Mouse (Mus musculus) erythroblast, embryonic 14.5 days (primary cell): ENCODE results near the gene Dip2b. TPM values are rescaled to one million over a fixed set of nuclear protein-coding genes. Genes with fewer than 3 reads are reported as not detected.
A peak's percentile ranks its signal among the peaks of the same experiment; 100 is the strongest.

Experiments used
- H3K27me3 ChIP-seq: 2 replicates; pipeline ENCODE4 v1.6.1; 2012; ENCODE audit warnings: inconsistent platforms; ENCODE audit not compliant: control insufficient read depth
- H3K36me3 ChIP-seq: 2 replicates; pipeline ENCODE4 v1.6.1; 2012; ENCODE audit warnings: mild to moderate bottlenecking, inconsistent platforms; ENCODE audit not compliant: control insufficient read depth
- H3K4me1 ChIP-seq: 2 replicates; pipeline ENCODE4 v1.6.1; 2012; ENCODE audit warnings: inconsistent platforms; ENCODE audit not compliant: control insufficient read depth
- H3K4me3 ChIP-seq: replicated peaks from 2 replicates; pipeline ENCODE3; 2012; ENCODE audit warnings: moderate library complexity, mild to moderate bottlenecking, inconsistent platforms
- H3K9me3 ChIP-seq: 2 replicates; pipeline ENCODE4 v1.6.1; 2012; ENCODE audit warnings: low read length, inconsistent platforms, mixed read lengths; ENCODE audit not compliant: control insufficient read depth
- GATA1 ChIP-seq: IDR thresholded peaks from 2 replicates; pipeline ENCODE4 v1.6.1; 2012; ENCODE audit warnings: low read length, inconsistent platforms, mixed read lengths
- TAL1 ChIP-seq: IDR thresholded peaks from 3 replicates; pipeline ENCODE4 v1.6.1; 2012; ENCODE audit warnings: low read length, inconsistent platforms, mixed read lengths
- polyA plus RNA-seq: library from polyadenylated mRNA; stranded (reverse); fragments of >175 nt; gene quantifications from 2 replicates; pipeline ENCODE4 v1.2.3, GENCODE M21; 2012

The Dip2b gene
- polyA plus RNA-seq, 1 experiment, result 0.03 TPM

DNA sequence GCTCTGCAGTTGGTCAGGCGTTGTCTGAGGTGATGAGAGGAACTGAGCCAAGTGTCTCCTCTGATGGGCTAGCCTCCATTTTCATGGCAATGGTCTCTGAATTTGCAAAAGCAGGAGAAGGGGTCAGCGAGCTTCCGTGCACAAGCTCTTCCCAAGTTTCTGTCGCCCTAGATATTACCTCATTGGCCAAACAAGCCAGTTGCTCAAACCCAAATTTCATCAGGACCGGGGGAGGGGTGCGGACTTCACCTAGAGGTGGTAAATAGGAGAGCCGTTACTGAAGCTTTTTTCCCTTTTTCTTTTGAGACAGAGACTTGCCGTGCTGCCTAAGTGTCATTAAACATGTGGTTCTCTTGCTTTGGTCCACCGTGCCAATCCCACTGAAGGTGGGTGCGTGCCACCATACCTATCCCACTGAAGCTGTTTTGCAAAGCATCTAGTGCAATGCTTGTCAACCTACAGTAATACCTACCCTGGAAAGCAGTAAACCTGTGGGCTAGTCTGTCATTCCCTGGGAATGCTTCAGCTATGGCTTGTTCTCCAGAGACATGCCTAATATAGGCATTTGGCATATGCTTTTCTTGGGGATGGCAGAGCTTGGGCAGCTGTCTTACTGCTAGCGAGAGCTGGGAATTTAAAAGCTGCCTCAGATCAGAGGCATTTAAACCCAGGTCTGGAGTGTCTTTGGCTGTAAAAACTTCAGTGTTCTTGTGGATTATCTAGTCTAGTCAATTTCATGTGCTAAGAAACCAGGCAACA lies 13.2 kb upstream of the Dip2b start:
- H3K36me3 ChIP-seq, result no peaks in the 10 kb centered on the region; the same call in 1 of the 2 replicates
- H3K9me3 ChIP-seq, result no peaks in the 10 kb centered on the region
- peaks cover 5% of the 10 kb centered on the region; the same call in 1 of the 2 replicates for H3K27me3 ChIP-seq
- TF ChIP-seq GATA1 (no peak), TAL1 (no peak)
- no peak overlapping the region for H3K4me3 ChIP-seq
- peaks cover 12% of the 10 kb centered on the region for H3K4me1 ChIP-seq

DNA sequence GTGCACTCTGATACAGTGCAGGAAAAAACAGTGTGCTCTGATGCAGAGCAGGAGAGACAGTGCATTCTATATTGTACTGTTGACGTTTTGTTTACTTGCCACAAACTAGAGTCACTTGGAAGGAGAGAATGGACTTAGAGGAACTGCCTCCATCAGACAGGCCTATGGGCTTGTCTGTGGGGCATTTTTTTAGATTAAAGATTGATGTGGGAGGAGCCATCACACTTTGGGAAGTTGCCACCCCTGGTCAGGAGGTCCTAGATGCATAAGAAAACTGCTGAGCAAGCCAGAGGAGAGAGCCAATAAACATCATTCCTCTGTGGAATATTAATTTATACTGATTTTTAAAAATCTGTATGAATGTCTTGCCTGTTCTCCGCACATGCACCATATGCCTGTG lies 10.3 kb upstream of the Dip2b start:
- Histone ChIP-seq H3K36me3 (no peaks in the 10 kb centered on the region), H3K9me3 (no peaks in the 10 kb centered on the region), H3K4me1 (peaks cover 9% of the 10 kb centered on the region), H3K4me3 (no peak overlapping the region), H3K27me3 (peaks cover 5% of the 10 kb centered on the region; the same call in 1 of the 2 replicates)
- TF ChIP-seq GATA1, result no peak
- TF ChIP-seq TAL1, result no peak

DNA sequence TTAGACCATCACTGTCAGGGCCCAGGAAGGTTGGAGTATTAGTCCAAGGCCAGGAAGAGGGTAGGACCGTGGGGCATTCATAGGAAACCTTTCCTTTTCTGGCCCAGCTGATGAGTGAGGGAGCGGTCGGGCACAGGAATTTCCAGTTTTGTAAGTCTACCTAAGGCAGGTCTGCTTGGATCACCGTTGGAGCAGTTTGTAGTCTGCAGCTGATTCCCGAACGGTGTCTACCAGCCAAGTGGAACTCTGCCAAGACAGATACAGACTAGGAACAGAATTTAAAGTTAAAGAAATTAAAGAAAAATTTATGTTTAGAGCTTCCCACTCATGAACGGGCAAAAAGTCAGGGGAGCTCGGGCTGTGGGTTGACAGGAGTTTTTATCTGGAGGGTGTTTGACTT lies 9.0 kb upstream of the Dip2b start:
- TF ChIP-seq TAL1 (no peak), GATA1 (no peak)
- no peaks in the 10 kb centered on the region for H3K36me3 ChIP-seq
- H3K9me3 ChIP-seq, result no peaks in the 10 kb centered on the region
- H3K4me3 ChIP-seq, result no peak overlapping the region
- H3K4me1 ChIP-seq, result peaks cover 1% of the 10 kb centered on the region
- peaks cover 5% of the 10 kb centered on the region for H3K27me3 ChIP-seq

DNA sequence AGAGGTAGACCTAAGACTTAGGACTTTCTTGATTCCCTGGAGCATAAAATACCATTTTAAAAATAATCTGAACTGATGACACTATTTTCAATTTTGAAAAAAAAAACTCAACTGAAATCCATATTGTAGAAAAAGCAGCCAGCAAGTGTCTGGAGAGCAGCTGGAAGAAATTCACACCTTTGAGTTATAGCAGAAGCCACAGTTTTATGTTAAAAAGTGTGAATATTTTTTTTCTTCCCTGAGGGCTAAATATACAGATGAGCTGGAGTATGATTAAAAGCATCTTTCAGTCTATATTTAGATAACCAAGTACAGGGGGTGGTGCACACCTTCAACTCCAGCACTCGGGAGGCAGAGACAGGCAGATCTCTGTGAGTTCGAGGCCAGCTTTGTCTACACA lies 8.6 kb upstream of the Dip2b start:
- Histone ChIP-seq H3K36me3 (no peaks in the 10 kb centered on the region), H3K9me3 (no peaks in the 10 kb centered on the region), H3K27me3 (peaks cover 9% of the 10 kb centered on the region), H3K4me3 (no peak overlapping the region), H3K4me1 (peaks cover 3% of the 10 kb centered on the region)
- TF ChIP-seq GATA1 (no peak), TAL1 (no peak)

DNA sequence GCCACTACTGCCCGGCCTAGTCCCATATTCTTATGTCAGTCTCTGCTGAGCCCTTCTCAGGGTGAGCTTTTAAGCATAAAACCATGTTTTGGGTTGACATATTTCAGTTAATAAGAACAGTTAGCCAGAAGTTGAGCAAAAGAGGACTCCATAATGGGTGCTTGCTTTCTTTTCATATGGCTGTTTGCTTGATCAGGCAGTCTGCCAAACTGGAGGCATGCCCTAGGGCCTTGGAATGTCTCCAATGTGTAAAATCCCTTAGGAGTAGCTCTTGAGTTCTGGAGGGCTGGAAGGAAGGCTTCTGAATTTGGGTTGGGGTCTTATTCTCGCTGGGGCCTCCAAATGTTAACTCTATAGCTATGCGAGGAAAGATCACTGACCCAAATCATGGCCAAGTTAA lies 5.9 kb upstream of the Dip2b start:
- H3K36me3 ChIP-seq, result no peaks in the 10 kb centered on the region
- H3K27me3 ChIP-seq, result peaks cover 9% of the 10 kb centered on the region
- H3K4me1 ChIP-seq, result peaks cover 3% of the 10 kb centered on the region
- TF ChIP-seq TAL1, result no peak
- no peak for TF ChIP-seq GATA1
- no peak overlapping the region for H3K4me3 ChIP-seq
- no peaks in the 10 kb centered on the region for H3K9me3 ChIP-seq

DNA sequence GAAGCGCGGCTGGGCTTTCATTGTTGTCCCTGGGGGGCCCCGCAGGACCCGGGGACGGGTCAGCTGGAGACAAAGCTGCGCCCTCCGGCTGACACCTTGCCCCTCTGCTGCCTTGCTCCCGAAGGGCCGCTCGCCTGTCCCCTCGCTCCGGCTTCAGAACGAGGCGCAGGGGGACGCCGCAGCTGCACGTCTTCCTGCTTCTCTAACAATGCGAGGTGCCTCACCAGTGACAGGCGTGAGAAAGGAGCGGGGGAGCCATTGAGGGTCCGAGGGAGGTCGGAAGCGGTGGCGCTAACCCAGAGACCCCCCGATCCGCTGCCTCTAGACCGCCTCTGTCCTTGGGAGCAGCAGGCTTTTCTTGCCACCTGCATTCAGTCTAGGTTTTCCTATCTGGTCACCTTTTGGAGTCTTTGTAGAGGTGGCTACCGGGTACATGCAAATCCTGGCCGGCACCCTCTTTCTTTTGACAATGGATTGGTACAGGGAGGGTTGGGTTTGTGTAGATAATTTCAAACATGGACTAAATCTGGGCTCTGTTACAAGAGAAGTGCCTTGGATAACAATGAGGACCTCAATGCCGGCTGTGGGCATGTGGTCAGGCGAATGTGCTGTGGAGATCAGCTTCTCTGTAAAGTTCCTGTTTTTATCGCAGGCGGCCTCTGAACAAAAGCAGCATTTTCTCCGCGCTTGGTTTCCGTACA lies 687 bp downstream of the Dip2b start:
- Histone ChIP-seq H3K27me3 (peaks cover 55% of the 10 kb centered on the region), H3K4me3 (peak overlapping the region; percentile 67), H3K36me3 (no peaks in the 10 kb centered on the region), H3K9me3 (no peaks in the 10 kb centered on the region), H3K4me1 (peaks cover 31% of the 10 kb centered on the region)
- TF ChIP-seq TAL1, result no peak
- no peak for TF ChIP-seq GATA1

DNA sequence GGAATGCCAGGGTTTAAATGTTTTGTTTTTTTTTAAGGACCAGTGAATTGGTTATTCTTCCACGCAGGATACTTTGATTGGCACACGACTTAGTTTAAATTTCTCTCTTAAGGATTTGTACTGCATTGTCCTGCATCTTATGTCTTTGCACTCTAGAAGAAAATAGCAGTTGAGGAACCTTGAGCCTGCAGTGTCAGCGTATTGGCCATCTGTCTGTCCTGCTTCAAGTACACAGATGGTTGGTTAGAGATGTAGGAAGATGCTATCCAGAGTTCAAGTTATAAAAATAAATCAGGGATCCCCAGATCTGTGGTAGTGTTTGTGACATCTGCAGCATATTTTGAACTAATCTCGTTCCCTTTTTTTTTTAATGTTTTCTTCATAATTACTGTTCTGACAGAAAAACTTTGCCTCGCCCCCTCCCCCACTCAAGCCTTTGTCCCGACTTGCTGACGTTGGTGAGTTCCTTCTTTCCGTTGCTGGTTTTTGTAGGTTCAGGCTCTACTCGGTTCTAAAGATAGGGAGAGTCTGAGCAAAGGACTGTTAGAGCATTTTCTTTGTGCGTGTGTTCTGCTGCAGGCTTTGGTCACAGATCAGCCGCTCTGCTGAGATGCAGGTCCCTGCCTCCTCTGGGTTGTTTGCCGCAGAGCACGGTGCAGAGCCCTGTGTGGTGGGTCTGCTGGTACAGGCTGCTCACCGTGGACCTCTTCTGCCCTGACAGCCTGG lies 2.2 kb downstream of the Dip2b start:
- TF ChIP-seq TAL1 (no peak), GATA1 (no peak)
- peaks cover 50% of the 10 kb centered on the region for H3K27me3 ChIP-seq
- H3K36me3 ChIP-seq, result no peaks in the 10 kb centered on the region
- no peak overlapping the region for H3K4me3 ChIP-seq
- no peaks in the 10 kb centered on the region for H3K9me3 ChIP-seq
- peaks cover 32% of the 10 kb centered on the region for H3K4me1 ChIP-seq

DNA sequence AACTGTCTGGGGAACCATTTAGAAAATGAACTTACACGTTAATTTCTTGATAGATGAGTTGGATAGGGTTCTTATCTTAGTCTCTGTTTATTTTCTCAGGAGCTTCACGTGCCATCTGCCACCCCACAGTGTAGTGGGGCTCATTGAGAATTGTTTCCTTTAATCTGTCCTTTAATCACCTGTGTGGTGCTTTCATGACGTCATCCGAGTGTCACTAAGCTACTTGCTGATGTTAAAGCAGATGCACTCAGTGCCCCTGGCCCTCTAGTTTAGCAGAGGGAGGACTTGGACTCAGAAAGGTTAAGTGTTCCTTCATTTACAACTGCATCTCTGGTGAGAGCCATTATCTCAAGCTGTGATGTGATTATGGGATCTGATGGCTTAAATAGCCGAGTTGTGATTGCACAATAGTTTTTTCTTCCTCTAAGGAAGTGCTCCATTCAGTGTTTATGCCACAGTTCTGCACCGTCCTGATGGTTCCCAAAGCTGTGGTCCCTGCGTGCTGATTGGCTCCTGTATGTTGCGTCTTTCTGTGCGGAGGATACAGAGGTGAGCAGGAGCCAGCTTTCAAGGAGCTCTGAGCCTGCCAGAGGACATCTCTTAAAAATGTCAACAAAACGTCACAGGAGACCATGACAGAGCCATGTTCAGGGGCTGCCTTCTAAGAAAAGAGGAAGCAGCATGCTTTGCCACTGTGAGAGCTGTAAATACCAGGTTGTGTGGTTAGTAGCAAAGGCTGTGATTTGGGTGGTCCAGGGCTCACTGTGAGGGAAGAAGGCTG lies 3.0 kb downstream of the Dip2b start:
- TF ChIP-seq TAL1 (no peak), GATA1 (no peak)
- no peaks in the 10 kb centered on the region for H3K9me3 ChIP-seq
- H3K4me3 ChIP-seq, result no peak overlapping the region
- peaks cover 32% of the 10 kb centered on the region for H3K4me1 ChIP-seq
- peaks cover 50% of the 10 kb centered on the region for H3K27me3 ChIP-seq
- no peaks in the 10 kb centered on the region for H3K36me3 ChIP-seq
